Mouse (Mus musculus): ENCODE data around the gene Kcnmb1.

Kcnmb1 gene

DNA sequence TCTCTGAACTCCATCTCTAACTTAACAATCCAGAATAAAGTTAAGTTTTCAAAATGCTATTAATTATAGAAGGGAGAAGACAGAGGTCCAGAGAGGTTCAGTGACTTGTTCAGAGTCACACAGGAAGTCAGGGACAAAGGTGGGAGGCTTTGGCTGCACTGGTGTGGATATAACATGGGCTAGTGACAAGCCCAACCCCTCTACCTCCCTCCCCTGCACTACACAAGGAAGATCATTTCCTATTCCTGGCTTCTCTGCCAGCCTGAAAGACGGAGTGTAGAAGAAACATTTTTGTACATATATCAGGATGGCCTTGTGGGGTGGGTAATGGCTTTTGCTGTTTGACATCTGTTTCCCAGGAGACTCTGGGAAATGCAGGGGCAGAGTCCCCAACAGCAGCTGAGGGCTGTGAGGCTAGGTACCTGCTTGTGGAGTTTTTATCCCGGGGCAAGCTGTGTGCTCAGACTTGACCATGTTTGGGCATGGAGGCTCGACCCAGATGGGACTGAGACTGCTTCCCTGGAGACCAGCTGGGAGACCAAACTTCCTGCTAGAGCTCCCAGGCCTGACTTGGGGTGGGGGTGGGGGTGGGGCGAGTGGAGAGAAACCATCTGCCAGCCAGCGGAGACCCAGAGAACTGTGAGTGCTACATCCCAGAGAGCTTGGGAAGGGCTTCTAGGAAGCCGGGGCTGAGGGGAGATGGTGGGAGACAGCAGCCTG lies at the start of gene Kcnmb1:
Gene Kcnmb1, plus strand, starts transcription at position 326 of the 720 bp plus-strand sequence.
- peak; percentile 32 for DNase-seq

DNA sequence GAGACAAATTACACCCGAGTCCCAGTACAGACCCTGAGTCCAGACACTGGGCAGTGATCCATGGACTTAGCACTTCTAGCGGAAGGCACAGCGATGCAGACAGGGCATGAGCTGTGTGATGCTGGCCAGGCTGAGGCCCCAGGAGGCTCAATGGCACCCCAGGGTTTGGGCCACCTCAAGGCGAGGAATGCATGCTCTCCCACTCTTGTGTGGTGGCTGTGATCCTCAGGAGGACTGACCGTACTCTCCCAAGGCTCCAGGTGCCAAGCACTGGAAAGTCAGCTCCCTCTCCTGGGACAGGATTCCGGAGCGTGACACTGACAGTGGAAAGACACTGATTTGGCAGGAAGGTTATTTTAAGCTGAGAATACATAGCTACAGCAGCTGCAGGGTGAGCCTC lies 49.8 kb upstream of the Kcnmb1 start:
- no peak for DNase-seq

DNA sequence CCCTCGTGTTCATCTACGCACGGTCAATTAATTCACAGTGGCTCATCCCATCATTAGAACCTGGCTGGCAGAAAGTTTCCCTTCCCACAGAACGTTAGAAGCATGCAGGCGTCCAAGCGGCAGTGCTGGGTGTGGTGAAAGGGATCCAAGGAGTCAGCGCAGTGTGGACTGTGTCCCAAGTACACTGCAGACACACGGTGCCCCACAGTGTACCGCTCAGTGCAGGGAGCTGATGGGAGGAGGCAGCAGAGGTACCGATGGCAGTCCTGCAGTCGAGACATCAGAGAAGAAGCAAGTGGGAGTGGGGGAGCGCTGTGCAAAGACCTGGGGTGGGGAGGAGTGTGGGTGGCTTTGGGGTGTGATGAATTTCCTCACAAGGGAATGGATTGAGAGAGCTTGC lies 48.6 kb upstream of the Kcnmb1 start:
- DNase-seq, result no peak

DNA sequence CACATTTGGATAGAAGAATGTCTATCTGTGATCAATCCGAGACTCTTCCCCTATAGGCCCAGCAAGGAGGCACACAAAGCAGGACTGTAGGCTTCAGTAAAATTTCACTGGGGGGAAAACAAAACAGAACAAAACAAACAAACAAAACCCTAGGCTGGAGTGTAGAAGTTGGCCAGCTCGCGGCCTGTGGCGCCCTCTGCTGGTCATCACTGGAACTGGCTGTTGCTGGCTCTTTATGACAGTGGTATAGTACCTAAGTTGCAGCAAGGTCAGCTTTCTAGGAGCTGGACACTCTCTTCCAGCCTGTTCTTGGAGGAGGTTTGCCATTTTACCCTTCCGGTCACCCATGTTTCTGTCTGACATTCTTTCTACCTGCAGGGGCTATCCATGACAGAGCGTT lies 45.2 kb upstream of the Kcnmb1 start:
- DNase-seq, result peak; percentile 69

DNA sequence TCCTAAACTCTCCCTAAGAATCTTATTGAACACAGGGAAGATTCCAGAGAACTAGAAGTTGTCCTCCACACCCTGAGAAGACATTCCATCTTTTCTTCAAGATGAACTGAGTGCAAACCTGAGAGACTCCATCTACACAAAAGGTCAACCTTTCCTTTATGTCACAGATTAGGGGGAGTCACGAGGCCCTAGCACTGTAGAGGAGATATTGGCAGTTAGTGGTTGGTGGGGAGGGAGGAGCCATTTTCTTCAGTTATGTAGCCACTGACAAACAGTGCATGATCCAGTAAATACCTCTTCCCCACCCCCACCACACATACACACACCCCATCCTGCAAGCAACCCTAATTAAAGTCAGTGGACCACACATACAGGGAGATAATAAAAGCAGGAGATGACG lies 44.4 kb upstream of the Kcnmb1 start:
- DNase-seq, result no peak

DNA sequence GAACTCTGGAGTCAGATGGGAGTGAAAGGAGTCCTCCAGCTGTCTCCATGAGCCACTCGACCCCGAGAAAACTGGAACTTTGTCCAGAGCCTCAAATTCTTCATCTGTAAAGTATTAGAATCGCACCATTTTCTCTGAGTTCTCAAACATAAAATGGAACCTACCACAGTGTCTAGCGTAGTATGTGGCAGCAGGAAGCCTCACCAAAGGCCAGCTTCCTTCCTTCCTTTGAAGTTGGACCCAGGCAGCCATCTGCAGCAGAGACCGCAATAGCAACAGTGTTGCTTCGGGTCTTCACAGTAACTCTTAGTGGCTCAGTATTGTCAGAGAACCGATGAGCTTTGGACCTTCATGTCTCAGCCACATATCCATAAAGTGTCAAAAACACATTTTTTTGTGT lies 43.0 kb upstream of the Kcnmb1 start:
- DNase-seq, result no peak

DNA sequence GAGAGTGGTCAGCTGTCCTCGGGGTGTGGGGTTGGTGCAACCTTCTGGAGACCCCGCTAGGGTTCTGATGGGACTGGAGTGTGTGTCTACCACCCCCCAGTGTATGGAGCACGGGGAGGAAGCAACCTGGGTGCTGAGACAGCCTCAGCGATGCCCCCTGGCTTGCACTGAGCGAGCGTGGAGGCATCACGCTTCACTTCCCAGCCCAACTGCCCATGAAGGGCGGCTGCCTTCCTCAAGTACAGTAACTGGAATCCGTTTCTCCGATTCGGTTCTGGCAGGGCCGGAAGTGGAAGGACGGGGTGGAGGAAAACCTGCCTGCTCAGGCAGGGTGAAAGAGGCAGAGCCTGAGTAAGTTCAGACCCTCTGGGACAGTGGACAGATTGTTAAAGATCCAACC lies 41.4 kb upstream of the Kcnmb1 start:
- DNase-seq, result no peak

DNA sequence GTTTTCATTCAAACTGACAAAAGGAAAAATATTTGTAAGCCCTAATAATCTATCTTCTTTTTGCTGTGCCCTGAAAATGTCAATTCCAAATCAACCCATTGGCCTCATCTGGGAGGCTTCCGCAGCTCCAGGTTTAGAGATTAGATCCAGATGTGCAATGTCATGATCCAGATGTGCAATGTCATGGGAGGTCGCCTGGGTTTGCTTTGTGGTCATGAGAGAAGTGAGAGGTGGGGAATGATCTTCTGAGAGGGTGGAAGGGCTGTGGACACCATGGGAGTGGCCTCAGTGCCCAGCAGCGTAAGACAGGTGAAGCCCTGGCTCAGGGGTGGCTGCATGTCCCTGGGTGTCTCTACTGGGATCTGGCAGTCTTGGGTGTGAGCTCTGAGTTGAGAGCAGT lies 39.8 kb upstream of the Kcnmb1 start:
- DNase-seq, result no peak

DNA sequence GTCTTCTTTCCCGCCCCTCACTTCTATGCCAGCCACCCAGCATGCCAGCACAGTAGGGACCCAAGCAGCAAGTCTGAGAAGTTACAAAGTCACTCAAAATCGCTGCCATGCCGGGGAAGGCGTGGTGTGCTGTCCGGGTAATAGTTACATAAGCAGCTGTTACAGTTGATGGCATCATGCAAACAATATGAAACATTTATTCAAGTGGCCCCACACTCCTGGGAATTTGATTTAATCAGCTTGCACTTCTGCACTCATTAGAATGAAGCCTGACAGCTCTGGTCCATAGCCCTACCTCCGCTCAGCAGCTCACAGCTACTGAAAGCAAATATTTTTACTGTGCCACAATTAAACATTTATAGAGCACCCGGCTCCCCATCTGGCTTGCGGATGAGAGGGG lies 37.0 kb upstream of the Kcnmb1 start:
- no peak for DNase-seq

DNA sequence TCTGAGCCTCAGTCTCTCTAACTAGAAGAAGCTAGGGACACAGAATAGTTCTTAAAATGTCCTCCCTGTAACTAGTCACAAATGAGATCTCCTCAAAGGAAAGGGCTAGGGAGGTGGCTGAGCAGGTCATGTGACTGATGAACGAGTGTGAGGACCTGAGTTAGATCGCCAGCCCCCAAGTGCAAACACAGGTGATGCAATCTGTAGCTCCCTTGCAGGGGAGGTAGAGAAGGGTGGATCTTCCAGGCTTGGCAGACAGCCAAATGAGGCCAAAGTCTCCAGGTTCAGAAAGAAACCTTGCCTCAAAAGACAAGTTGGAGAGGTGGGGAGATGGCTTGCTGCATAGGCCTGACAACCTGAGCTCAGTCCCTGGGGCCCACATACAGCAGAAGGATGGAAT lies 36.3 kb upstream of the Kcnmb1 start:
- no peak for DNase-seq

DNA sequence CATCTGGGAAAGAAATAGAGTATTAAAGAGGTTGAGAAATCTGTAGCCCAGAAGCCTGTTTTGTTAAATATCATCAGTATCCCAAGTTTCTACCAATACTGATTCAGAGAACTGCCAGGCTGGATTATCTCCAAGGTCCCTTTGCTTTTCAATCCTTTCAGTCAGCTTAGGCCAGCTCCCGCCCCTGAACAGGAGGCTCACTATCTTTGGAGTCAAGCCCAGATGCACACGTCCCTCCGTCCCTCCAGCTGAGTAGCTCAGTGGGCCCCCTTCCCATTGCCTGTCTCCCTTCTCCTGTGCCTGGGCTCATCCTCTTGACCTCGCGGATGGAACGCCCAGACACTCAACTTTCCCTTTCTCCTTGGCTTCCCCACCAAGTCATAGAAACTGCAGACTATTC lies 35.5 kb upstream of the Kcnmb1 start:
- no peak for DNase-seq

DNA sequence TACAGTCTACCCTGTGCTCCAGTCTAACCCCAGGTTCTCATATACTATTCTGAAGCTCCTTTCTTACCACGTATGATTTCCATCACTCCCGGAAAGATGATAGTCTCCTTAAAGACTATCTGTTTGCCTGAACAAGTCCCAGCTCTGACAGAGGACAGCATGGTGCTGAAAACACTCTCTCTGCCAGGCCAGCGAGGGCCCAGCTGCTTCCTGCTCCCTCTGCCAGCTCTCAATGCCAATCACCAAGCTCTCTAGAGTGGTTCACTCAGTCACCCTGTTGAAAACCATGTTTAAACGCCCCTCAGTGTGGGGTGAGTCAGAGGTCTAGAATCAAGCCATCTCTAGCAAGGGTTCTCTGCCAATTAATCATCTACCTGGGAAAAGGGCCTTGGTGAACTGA lies 35.0 kb upstream of the Kcnmb1 start:
- peak; percentile 11 for DNase-seq

DNA sequence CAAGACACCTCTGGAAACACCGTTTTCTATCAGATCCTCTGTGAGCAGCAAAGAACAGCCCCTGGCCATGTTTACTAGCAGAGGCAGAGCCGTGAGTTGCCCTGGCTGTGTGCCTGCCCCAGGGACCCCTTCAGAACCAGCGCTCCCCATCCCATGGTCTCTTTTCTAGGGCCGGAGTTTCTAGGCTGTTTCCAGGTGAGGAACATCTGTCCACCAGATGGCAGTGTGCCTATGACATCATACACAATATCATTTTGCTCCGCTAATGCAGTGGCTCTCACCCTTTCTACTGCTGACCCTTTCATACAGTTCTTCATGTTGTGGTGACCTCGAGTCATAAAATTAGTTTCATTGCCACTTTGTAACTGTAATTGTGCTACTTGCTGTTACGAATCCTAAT lies 34.2 kb upstream of the Kcnmb1 start:
- DNase-seq, result peak; percentile 68

DNA sequence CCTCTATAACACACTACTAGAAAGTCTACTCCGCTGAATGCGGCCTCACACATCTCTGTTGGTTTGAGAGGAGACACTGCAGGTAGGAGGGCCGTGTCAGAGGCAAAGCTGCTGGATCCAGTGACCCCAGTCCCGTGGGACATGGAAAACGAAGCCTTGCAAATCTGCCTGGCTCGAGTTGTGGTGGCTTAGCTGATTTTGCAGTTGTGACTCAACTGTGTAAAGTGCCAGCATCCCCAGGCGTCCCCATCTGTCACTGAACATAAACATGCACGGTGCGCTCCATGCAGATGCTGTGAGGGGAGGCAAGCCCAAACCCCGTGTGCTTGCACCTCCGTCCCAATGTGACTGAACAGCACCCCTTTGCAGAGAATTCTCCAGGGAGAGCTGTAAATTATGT lies 33.4 kb upstream of the Kcnmb1 start:
- no peak for DNase-seq

DNA sequence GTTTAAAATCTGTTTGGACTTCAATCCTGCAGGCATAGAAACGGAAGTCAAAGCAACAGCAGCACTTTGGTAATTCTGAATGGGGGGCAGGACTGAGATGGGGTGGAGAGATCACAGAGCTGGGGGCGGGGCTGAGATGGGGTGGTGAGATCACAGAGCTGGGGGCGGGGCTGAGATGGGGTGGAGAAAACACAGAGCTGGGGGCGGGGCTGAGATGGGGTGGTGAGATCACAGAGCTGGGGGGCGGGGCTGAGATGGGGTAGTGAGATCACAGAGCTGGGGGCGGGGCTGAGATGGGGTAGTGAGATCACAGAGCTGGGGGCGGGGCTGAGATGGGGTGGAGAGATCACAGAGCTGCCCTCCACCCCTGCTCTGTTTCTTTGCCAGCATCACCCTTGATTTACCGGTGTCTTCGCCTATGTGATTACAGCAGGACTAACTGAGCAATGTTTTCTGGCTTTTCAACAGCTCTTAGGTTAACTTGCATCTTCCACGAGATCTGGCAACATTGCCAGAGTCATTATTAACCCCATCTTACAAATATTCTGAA lies 30.9 kb upstream of the Kcnmb1 start:
- DNase-seq, result peak; percentile 58

DNA sequence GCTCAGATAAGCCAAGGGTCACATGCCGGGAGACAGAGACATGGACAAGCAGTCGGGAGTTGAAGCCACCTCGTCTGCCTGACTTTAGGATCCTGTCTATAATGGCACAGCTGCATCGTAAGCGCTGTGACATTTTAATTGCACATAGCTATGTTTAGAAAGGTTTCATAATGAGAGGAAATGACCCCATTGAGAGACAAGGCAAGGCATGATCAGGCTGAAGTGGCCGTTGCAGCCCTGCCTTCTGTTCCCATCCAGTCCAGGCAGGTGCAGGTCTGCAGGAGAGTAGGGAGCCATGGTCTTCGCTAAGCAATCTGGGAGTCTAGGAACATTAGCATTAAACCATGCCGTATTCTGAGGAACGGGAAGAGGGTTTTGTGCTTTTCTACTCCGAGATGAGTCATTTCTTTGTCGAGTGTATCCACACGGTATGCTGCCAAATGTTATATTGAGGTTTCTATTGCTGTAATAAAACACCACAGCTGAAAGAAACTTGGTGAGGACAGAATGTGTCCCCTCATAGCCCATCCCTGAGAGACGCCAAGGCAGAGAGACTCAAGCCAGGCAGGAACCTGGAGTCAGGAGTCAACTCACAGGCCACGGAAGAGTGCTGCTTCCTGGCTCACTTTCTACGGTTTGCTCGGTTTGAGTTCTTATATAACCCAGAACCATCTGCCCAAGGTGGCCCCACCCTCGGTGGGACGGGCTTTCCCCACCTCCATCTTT lies 30.3 kb upstream of the Kcnmb1 start:
- DNase-seq, result no peak

DNA sequence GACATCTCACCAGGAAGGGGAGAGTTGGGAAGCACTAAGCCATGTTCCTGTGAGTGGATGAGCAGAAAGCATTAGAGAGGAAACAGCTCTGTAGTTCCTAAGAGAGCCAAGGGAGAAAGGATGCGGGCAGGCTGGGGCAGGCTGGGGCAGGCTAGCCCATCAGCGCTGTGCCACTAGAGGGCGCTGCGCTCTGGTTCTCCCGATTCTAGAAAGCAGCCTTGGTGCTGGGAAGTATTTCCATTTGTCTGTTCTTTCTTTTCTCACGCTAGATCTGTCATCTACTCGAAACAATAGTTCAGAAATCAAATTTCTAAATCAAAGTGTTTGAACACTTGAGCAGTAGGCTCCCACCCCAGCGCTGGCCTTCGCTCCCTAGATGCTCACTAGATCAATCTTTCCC lies 28.5 kb upstream of the Kcnmb1 start:
- DNase-seq, result no peak

DNA sequence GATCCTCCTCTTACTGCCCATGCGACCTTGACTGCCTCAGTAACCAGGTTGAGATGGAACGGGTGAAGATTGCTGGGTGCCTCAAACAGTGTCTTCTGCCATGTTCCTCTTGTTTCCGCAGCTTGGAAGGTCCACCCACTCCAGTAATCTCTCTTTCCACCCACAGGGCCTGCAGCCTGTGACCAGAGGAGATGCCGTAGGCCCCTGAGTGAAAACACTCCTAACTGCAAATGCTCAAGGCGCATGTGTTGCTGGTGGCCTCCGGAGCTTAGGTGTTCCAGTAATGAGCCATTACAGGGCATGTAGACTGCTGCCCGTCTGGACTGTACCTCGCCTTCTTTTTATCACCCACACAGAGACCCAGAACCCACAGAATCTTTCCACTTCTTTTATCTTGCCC lies 25.2 kb upstream of the Kcnmb1 start:
- DNase-seq, result no peak

DNA sequence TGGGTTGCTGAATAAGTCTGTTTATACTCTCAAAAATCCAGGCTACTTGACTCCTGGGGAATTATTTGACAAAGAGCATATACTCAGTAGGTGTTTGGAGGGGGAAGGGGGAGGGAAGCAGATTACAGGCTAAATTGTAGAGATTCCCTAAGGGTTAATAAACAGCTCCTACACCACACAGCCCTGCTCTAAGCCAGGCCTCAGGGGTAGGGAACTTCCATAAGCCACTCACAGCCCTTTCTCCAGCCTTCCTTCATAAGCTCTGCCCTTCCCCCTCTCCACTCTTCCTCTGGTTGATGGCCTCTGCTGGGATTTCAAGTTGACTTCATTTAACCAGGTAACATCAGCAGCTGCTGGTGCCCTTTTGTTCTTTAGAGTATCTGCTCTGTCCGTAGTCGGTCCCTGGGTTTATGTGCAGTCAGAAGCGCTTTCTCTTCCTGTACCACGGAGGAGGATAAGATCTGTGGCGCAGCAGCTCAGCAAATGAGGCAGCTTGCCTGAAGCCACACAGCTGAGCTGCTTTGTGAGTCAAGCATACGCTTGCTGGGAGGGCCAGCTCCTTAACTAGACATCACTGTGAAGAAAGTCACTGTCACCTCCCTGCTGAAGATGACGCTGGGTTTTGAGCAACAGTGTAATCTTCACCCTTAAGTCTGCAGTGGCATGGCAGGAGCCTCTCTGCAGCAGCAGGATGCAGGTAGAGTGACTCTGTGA lies 24.1 kb upstream of the Kcnmb1 start:
- DNase-seq, result no peak

DNA sequence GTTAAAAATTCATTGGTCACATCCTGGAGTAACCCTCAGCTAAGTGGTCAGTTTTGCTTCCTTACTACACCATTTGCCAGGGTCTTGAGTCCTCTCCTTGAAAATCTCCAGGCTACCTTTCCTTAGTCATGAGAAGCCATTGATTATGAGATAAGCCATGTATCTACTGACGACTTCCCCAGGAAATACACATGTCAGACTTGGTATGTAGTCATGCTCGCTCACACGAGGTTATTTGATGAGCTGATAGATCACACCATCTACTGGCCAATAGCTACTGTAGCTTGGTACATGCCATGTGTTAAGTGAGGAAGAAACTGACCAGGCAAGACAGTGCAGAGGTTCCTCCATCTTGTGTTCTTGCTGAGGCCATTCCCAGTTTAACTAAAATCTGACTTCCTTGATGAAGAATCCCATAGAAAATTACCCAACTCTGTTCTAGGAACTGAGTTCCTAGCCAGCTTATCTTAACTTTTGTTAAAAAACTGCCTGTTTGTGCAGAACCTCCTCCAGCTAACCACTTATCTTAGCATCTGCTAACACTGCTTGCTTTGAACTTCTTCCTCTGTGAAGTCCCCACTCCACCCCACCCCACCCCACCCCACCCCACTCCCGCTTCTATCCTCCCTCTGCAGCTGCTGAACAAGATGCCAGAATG lies 23.2 kb upstream of the Kcnmb1 start:
- DNase-seq, result no peak

DNA sequence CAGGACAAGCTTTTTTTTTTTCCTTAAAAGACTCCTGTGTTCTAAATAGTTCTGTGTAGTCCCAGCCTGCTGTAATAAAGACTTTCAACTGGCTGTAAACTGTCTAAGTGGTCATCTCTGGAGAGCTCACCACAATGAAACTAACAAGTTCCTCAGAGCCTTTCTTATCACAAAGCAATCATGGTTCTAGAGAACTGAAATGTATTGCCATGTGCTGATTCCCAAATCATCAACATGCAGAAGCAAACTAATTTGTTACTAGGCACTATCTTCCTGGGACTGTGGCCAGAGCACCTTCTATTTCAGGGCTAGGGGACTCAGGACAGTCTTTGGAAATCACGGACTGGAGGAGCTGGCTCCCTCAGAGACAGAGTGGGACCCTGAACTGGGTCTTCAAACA lies 19.2 kb upstream of the Kcnmb1 start:
- DNase-seq, result no peak

DNA sequence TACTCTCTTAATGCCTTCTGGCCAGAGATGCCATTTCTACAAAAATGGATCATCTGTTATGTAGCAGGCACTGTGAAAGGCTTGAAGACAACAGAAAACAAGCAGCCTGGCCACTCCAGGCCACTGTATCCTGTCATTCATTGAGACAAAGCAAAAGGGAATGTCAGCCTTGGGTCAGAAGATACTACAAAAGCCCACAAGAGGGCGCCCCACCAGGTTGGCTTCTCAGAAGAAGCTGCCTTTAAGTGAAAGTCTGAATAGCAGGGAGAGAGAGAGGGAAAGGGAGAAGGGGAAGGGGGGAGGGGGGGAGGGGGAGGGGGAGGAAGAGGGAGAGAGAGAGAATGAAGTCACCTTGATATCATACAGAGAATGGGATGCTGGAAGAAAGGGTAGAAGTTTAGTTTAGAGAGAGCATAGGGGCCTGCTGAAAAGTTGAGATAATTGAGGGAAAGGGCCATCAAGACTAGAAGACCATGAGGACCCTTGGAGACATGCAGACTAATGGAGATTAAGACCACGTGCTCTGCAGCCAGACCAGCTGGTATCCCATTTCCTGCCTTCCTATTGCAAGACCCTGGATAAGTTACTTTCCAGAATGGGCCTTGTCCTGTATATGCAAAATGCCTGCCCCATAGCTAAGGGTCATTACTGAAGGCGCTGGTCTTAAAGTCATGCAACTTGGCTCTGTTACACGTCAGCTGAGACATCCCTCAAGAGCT lies 18.6 kb upstream of the Kcnmb1 start:
- no peak for DNase-seq
